Mouse (Mus musculus): ENCODE data around the gene Bend7. TPM values are rescaled to one million over a fixed set of nuclear protein-coding genes. Genes with fewer than 3 reads are reported as not detected.

Bend7 gene
- 1 to 10 TPM; 2.9 to 3.9 (median 3.4) TPM for total RNA-seq (2022)

DNA sequence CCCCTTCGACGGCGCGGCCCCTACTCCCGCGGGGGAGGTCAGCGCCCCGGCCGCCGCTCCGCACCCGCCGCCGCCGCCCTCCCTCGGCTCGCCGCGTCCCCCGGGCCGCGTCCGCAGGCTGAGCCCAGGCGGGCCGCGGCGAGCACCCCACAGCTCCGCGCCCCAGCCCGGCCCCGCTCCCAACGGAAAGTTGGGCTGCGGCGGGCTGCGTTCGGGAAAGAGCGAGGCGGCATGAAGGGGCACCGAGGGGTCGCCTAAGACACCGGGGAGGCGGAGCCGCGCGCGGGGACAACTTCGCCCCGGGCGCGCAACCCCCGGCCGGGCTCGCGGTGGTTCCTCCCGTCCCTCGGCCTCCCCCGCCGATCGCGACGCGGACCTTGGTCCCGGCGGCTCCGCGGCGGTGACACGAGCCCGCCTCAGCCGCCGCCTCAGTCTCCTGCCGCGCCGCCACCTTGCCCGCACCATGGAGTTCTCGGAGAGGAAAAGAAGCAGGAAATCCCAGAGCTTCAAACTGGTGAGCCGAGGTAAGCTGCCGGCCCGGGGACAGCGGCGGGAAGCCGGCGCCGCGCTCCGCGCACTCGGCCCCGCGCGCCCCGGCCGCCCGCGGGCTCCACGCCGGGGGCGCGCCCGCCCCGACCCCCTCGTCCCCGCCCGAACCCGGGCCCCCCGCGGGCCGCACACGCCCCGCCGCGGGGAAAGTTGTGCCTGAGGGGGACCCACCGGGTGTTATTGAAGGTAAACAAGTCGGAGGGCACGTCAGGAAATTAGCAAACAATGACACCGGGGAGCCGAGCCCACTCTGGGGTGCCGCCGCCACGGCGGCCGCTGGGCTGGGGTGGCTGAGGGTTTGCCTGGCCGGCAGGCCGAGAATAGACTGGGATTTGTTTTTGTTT lies at the start of gene Bend7:
Gene Bend7, plus strand, starts transcription at position 63 of the 893 bp plus-strand sequence.
- DNase-seq (ENCODE audit: low spot score in 2 of 2): peak in 1 of 2 experiments; percentile 13

DNA sequence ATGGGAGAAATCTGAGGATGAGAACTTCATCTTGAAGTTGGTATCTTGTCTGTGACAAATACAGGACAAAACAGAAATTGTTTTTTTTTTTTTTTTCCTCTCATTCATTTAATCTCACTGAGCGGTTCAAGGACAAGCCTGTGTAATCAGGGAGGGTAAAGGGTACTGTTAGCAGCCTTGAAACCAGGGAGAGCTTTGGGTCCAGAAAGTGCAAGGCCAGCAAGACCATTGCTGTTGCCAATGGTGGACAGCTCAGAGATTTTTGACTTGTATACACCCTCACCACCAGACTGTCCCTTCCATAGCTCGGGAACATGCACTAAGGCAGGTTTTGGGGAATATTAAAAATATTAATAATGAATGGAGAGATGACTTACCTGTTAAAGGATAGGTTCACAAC lies 49.0 kb upstream of the Bend7 start:
- DNase-seq (ENCODE audit: low spot score in 2 of 2): no peak

DNA sequence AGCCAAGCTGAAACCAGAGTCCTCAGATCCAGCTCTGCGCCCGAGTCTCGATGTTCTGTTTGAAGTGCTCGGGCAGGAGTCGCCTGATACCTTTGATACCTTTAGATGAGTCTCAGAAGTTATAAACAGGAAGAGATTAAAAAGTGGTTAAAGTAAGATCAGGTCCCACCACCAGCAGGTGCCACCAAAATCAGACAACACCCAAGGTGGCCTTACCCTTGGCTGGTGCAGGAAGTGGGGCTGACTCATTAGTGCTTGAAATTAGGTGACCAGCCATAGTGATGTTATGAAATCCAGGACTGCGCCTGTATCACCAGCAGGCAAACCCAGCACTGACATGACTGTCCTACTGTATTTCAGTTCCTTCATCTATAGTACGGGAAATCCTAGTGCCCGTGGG lies 47.9 kb upstream of the Bend7 start:
- no peak for DNase-seq (ENCODE audit: low spot score in 2 of 2)

GRCm38 (mm10) chr2:4671636-4672035 lies 46.0 kb upstream of the Bend7 start:
- DNase-seq (ENCODE audit: low spot score in 2 of 2): no peak

DNA sequence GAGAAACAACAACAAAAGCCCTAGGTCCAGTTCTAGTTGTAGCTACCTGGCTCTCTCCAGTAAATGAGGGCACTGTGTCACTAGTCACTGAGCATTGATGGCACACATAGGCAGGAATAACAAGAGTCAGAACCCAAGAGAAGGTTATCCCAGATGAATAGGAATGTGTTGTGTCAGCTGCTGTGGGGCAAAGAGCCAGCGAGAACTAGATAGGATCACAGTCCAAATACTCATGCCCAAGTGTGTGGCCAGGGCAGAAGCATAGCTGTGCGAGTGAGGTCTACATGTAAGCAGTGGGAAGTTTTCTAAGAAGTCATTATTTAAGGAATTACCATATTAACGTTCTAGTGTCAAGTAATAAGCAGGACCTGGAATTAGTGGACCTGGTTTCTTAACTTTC lies 37.7 kb upstream of the Bend7 start:
- no peak for DNase-seq (ENCODE audit: low spot score in 2 of 2)

DNA sequence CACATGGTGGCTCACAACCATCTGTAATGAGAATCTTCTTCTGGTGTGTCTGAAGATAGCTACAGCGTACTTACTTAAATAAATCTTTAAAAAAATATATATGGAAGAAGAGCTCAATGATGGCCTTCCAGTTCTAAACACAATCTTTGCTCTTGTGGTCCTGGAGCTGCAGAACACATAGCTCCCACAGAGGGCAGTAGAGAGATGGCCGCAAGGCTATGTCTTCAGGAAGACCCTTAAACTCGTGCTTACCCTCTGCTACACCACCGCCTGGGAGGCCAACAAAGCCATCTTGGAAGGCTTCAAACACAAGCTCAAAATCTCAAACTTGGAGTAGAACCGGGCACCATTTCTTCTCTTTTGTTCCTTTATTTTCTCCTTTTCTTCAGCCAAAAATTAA lies 6.4 kb upstream of the Bend7 start:
- no peak for DNase-seq (ENCODE audit: low spot score in 2 of 2)

DNA sequence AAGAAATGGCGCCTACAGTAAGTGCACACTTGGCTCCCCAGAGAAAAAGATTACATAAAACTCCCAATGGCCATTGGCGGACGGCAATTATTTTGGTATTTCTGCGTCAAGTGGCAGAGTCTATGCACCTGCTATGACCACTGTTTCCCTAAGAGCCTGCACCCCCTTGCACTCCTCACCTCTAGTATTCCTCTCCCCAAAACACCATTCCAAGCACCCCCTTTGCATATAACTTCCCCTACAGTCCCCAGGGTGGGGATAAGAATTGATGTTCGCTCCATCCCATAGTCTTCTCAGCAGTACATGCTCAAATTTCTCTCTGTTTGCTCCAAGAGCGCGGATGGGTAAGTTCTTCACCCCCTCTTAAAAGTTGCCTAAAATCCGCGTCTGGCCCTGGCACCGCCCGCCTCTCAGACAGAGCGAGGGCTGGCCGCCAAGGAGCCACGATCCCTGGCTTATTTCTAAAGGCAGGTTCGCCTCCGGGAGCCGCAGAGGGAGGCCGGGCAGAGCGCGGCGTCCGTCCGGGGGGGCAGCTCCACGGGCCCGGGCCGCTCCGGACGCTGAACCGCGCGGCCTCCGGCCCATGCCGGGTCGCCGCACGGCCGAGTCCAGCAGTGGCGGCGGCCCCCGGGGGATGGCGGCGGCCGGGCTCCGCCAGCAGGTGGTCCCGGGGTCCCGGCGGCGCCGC lies 406 bp upstream of the Bend7 start:
- DNase-seq (ENCODE audit: low spot score in 2 of 2): no peak

DNA sequence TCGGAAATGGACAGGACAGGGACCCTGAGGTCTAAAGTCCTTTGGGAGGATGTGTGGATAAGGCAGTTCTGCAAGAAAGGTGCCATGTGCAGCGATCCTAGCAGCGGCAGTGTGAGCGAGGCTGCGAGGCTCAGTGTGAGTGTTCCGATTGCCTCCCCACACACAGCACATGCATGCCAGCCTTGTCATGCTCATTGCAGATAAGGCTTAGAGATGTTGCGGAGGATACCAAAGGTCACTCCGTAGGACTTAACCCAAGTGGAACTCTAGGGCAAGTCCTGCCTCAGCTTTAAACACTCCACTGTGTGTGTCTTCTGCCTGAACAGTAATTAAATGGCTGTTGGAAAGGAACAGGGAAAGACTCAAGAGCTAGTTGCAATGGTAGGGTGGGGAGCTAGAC lies 5.5 kb downstream of the Bend7 start:
- DNase-seq (ENCODE audit: low spot score in 2 of 2): no peak

DNA sequence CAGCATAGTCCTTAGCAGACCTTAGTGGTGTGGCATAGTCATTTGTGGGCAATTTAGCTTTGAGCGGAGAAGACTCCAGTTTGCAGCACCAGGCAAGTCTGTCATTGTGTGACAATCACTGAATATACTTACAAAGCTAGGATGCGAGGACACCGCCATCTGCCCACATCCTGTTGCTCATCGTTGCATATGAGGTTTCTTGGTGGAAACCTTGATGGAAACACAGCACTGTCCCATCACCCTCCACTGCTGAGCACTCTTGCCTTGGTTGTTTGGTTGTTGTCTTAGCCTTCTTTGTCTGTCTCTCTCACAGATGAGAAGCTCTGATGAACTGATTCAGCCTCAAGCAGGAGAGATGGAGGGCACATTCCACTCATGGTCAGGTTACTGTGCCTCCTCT lies 12.5 kb downstream of the Bend7 start:
- no peak for DNase-seq (ENCODE audit: low spot score in 2 of 2)

GRCm38 (mm10) chr2:4733971-4734370 lies 16.3 kb downstream of the Bend7 start:
- no peak for DNase-seq (ENCODE audit: low spot score in 2 of 2)

DNA sequence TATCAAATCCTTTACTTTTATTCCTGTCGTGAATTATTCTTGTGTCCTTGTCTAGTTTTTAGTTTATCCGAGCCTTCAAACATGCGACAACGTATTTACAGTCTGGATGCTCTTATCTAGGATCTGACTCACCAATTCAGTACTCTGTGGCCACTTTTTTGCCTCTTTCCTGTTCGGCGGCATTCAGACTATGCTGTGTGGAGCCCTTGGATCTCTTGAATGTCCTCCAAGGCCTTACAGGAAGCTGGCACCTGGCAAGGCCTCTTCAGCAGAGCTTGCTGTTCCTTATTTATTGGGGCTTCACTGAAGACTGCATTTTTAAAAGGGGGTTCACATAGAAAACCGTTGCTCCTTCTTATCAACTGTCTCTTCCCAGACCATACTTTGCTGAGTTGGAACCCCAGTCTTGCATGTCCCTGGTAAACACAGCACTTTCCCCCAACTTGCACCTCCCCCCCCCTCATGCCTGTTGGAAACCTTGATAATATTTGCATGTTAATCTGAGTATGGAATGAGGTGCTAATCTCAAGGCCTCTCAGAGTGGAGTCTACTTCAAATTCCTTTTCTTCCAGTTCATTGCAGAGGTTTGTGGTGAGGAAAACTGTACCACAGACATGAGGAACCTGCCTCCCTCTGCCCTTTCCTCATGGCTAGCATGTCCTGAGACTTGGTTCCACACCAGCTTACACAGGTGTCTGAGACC lies 18.6 kb downstream of the Bend7 start:
- DNase-seq (ENCODE audit: low spot score in 2 of 2): no peak

DNA sequence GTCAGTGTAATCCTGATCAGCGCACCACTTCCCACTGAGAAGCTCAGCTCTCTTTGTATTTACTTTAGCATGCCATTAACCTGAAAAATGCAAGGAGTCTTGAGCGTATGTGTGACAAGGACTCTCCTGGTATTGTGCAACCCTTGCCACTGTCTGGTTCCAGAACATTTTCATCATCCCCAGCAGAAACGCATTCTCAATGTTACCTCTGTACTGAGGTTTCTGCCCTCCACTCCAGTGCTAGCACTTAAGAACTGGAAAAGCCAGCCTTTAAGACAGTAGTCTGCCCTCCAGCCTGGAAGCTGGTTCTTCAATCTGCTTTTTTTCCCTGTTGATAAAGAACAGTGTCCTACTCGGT lies 19.1 kb downstream of the Bend7 start:
- no peak for DNase-seq (ENCODE audit: low spot score in 2 of 2)

- DNase-seq (ENCODE audit: low spot score in 2 of 2): no peak
These were observed 34.3 kb downstream of the Bend7 start for GRCm38 (mm10) chr2:4751918-4752317.

DNA sequence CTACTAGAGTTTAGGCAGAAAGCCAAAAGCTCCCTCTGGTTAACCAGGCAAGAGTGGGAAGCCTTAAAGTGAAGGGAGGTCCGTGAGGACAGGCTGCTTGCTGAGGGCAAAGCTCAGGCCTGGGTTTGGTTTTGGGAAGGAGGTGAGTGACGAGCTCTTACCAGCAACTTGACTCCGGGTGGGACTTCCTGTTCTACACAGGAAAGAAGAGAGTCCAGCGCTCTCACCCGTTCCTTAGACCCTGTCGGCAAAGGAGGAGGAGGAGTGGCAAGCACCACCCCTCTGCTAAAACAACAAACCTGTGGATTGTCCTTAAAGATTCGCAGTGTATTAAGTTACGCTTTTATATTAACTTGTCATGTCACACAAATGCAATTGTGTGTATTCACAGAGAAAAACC lies 38.1 kb downstream of the Bend7 start:
- DNase-seq (ENCODE audit: low spot score in 2 of 2): no peak

DNA sequence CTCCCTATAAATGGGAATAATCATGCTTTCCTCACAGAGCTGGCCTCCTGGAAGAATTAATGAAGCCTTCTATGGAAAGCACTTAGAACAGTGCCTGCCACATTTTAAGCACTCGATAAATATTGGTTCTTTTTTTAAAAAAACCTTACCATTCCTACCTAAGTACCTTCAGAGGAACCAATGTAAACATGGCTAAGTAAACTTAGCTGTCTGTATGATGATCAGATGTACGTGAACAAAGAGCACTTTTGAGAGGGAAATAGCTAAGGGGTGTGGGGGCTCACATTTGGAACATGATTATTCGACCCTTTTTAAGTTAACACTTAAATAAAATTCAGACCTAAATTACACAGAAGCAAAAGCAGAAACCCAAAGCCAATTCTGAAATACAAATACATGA lies 39.6 kb downstream of the Bend7 start:
- no peak for DNase-seq (ENCODE audit: low spot score in 2 of 2)

DNA sequence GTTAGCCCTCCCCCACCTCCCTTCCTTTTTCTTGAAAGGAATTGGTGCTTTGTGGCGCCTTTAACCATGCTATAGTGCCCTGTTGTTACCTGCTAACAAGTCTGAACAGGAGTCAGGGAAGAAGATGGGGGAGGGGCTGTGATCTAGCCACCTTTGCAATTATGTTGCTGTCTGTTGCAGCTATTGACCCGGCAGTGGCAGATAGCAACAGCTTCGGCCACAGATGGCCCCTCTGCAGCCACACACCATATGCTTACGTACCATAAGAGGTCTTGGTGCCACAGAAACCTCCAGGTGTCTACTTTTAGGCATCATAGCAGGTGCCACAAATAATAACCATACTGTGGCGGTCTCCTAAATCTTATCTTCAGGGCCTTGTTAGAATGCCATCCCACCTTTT lies 43.1 kb downstream of the Bend7 start:
- no peak for DNase-seq (ENCODE audit: low spot score in 2 of 2)

DNA sequence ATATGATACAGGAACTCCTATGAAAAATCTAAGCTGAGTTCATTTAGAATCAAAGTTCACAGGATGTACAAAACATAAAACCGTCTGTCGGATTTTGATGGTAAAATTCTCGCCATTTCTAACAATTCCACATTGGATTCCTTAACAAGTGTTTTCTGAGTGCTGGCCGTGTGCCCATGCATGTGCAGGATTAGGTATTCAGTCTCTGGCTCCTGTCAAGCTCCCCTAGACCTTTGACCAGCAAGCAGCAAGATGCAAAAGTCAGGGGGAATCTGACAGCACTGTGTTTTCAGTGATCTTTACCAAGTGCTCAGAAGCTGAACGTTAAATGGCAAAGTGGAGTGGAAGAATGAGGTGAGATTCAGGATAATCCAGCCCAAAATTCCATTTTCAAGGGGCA lies 44.3 kb downstream of the Bend7 start:
- DNase-seq (ENCODE audit: low spot score in 2 of 2): no peak

DNA sequence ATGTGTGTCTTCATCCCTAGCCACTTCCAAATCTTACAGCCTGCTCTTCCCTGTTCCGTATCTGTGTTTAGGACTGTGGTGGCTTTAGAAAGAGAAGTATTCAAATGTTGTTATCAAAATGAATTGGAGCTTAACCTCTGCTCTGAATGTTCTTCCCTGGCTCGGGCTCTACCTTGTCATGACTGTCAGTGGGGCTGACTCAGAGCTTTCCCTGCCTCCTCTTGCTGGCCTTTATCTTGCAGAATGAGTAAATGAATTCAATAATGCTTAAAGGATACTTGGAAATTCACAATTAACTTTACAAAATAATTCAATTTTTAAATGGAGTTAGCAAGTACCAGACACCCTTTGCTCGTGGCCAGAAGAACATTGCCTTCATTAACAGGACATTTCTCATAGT lies 46.4 kb downstream of the Bend7 start:
- no peak for DNase-seq (ENCODE audit: low spot score in 2 of 2)

DNA sequence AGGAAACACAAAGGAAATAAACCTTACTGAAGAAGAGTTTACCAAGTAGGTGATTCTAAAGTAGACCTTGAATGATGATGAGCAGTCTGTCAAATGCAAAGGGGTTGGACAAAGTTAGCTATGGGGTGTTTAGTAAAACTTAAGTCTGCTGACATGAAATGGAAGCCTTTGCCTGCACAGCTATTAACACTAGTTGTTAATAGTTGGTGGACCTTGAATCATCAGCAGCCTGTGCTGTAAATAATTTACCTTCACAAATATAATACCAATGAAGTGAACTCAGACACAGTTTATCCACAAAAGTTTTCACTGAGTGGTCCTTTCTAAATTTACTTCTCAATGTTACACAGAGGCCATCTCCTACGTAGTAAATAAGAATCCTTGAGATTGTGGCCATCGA lies 52.7 kb downstream of the Bend7 start:
- DNase-seq (ENCODE audit: low spot score in 2 of 2): no peak

GRCm38 (mm10) chr2:4773911-4774310 lies 56.3 kb downstream of the Bend7 start:
- DNase-seq (ENCODE audit: low spot score in 2 of 2): no peak

- no peak for DNase-seq (ENCODE audit: low spot score in 2 of 2)
These were observed 59.7 kb downstream of the Bend7 start for GRCm38 (mm10) chr2:4777291-4777690.

- no peak for DNase-seq (ENCODE audit: low spot score in 2 of 2)
These were observed 64.0 kb downstream of the Bend7 start for GRCm38 (mm10) chr2:4781641-4782040.

Data from left cerebral cortex, adult 8-10 months (tissue).